Mouse (Mus musculus) heart, adult 9 months (tissue): Measurements from ENCODE around the gene Ciita.
A peak's percentile ranks its signal among the peaks of the same experiment; 100 is the strongest.

Source experiments
- DNase-seq, 2 experiments: peaks; one replicate each; pipeline ENCODE4 v3.0.0; 2022; ENCODE audit warnings: low spot score in 2 of 2

Gene Ciita

DNA sequence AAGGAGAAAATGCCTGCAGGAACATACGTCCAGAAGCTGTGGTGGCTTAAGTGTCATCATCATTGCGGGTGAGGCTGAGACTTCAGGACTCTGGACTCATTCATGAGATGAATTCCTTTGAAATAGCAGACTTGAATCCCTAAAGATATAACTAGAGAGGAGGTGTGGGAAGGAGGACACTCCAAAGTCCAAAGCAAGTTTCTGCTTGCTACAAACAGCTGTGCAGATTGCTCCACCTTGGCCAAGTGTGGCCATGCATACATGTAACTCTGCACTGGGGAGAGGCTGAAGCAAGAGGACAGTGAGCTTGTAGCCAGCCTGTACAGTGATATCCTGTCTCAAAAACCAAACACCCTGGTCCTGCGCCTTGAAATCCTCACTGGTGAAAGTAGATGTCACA, 7.9 kb upstream of the Ciita start:
- no peak for DNase-seq

- DNase-seq = no peak
Observed at GRCm38 (mm10) chr16:10474956-10475355, 4.9 kb upstream of the Ciita start.

GRCm38 (mm10) chr16:10475919-10476318, 3.9 kb upstream of the Ciita start:
- no peak for DNase-seq

DNA sequence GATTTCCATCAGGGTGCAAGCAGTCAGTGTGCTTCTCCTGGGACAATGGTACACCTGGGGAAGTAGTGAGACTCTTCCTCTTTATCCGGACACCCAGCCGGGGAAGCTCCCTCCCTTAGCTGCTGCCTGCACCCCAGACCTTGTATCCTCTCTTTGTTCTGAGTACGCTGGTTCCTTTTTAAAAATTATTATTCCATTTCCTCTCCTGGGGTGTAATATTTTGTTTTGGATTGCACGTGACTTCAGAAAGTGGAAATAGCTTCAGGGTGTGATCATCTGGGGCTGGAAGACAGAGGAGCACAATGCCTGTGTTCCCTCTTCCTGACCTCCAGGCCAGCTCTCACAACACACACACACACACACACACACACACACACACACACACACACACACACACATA, 2.5 kb downstream of the Ciita start:
- DNase-seq = peak in 1 of 2 experiments; percentile 32

- no peak for DNase-seq
Observed at GRCm38 (mm10) chr16:10486993-10487392, 7.1 kb downstream of the Ciita start.

DNA sequence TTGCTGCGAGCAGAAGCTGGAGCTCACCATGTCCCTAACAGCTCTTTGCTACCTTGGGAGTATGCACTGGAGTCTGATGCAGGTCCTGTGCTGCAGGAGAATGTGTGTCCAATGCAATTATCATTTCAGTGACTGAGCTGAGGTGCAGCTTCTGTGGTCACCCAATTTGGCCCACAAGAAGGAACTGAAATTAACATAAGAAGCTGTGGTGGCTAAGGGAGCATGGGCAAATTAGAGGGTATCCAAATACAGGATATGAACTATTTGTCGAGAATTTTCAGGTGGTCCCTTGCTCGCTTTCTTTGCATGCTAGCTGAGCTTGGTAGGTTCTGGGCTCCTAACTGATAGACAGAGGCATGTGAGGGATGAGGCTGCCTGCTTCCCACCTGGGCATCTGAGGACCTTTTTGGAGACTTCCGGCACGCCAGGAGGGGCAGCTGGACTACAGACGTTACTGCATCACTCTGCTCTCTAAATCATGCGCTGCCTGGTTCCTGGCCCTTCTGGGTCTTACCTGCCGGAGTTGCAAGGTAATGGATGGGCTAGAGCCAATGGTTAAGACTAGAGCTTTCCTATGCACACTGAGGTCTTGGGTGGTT, 8.1 kb downstream of the Ciita start:
- no peak for DNase-seq

DNA sequence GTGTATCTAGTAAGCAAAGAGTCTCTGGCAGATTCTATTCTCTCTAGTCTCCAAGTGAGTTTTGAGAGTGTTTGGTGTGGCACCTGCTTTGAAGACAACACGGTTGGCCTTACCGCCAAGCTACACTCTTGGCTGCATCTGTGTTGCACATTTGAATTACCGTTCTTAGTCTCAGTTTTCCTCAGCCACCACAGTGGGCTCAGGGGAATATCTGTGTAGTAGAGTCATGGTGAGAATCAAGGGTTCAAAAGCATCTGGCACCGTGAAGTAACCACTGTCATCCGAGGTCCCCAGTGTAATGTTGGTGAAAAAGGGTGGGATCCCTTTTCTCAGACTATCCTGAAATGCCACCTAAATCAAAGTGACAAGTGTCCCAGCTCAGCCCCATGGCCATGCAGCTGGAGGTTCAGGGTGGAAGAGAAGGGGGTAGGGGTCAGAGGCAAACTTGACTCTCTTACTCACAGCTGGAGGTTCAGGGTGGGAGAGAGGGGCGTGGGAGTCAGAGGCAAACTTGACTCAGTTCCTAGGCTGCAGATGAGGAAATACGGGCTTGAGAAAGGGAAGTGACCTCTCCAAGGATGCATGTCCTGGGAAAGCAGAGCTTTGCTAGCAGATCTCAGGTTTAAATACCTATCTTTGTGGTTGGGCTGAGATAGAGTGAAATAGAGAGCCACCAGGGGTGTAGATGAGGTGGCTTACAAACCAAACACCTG, 9.1 kb downstream of the Ciita start:
- DNase-seq = no peak

GRCm38 (mm10) chr16:10489483-10489882, 9.6 kb downstream of the Ciita start:
- DNase-seq = no peak

DNA sequence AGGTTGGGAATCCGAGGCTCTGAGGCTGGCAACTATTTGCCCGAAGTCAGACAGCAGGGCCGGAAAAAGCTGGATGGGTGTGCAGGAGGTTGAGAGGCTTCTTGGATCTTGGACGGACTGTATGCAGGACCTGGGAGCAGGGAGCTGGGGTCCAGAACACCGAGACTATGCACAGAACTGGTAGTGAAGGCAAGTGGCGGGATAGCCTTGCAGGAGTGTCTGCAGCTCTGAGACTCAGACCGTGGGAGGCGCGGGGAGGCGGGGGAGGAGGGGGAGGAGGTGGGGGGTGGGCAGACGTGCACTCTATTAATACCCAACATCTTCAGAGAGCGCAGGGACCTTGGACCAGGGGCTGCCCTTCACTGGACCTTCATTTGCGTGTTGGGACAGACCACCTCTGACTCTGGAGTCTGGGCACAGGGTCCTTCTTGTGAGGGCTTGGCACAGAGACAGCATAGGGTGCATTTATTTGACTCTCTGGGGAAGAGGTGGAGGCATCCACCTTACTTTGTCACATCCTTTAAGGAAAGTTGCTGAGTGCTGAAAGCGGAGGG, 10.1 kb downstream of the Ciita start:
- DNase-seq = no peak

DNA sequence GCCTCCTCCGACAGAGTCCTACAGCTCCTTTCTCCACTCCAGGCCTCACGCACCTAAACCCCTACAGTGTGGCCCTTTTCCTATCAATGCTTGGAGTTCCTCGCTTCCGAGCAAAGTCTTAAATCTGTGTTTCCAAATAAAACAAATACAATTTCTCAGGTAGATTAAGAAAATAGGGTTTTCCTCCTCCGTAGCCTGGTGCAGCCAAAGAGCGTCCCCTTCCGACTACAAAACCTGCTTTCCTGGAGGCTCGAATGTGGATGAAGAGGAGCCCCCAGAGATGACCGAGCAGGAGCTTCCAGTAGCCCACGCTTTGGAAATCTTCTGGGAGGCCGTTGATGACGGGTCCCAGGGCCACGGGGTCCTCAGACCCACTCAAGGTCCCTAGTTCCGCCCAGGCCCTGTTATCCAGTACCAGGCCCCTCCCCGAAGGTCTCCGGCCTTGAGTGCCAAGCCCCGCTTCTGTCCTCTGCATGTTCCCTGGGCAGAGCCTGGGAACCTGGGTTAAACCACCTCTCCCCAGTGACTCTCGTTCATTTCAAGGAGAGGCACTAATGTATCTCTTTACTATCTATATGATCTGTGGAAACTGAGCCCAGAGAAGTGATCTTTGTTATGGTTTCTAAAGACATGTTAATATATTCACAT, 10.8 kb downstream of the Ciita start:
- no peak for DNase-seq

DNA sequence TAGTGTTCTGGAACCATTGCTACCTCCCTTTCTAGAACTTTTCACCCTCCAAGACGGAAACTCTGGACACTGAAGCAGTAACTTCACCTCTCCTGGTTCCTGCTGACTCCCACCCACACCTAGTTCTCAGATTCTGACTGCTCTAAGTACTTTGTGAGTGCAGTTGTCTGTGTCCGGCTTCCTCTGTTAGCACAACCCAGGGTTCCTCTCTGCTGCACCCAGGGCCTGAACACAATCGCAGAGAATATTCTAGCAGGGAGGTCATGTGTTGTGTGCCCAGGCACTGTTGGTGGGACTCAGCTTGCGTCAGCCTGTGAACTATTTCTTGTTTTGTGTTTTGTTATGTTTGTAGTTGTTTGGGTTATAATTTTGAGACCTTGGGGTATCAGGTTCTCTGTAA, 11.9 kb downstream of the Ciita start:
- DNase-seq = no peak

DNA sequence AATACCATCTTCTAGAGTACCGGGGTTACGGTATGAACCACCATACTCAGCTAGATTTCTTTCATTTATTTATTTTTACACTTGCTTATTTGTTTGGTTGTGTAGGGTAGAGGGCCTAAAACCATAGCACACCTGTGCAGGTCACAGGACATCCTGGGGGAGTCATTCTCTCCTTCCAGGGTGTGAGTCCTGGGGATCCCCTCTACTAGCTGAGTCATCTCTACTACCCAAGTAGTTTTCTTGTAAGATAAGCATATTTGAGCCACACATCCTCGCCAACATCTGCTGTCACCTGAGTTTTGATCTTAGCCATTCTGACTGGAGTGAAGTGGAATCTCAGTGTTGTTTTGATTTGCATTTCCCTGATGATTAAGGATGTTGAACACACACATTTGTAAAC, 12.7 kb downstream of the Ciita start:
- DNase-seq = no peak

GRCm38 (mm10) chr16:10495824-10496298, 16.0 kb downstream of the Ciita start:
- no peak for DNase-seq

- DNase-seq = no peak
Observed at GRCm38 (mm10) chr16:10498096-10498602, 18.3 kb downstream of the Ciita start.

DNA sequence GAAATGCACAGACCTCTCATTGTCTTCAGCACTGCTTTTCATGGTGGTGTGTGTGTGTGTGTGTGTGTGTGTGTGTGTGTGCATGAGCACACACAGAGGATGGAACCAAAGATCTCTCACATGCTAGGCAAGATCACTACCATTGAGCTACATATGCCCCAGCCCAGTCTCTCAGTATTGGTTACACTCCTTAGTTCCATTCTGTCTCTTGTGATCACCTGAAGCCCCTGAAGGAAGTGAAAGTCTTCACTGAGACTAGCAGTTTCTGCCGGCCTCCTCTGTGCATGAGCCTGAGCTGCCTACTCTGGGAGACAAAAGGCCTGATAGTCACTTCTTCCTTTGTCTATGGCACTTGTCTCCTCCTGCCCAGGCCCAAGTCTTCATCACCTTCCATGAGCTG, 19.3 kb downstream of the Ciita start:
- no peak for DNase-seq

- no peak for DNase-seq
Observed at GRCm38 (mm10) chr16:10501865-10502264, 22.0 kb downstream of the Ciita start.

DNA sequence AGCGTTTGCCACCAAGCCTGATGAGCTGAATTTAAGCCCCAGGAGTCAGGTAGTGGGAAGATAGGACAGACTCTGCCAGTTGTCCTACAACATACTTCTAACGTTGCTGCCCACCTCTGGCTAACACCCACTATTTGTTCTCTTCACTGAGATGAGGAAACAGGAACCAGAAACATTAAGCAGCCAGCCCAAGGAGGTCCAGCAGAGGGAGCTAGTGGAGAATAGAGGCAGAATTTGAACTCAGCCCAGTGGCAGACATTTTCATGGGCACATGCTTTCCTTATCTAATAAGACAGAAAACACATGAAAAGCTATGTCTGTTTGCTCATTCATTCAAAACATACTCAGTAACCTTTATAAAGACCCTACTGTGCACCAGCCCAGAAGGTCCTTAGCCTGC, 23.2 kb downstream of the Ciita start:
- DNase-seq = no peak

GRCm38 (mm10) chr16:10507445-10507844, 27.6 kb downstream of the Ciita start:
- DNase-seq = no peak

DNA sequence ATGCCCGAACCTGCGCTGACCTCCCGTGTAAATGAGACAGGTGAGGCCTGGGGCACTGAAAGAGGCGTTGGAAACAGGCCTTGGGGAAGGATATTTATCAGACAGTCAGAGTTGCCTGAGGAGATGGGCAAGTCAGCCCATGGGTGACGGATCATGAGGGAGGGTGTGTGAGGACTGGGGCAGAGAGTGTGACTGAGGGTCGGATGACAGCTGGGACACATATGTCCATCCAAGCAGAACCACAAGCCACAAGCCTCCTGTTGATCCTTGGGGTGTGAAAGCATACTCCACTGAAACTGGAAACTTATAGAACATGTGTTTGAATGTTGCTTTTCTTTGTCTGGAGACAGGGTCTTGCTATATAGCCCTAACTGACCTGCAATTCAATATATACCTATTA, 28.8 kb downstream of the Ciita start:
- no peak for DNase-seq

GRCm38 (mm10) chr16:10510477-10511133, 30.7 kb downstream of the Ciita start:
- DNase-seq = peak in 1 of 2 experiments; percentile 21

- no peak for DNase-seq
Observed at GRCm38 (mm10) chr16:10511134-10511520, 31.3 kb downstream of the Ciita start.

- no peak for DNase-seq
Observed at GRCm38 (mm10) chr16:10515953-10516572, 36.2 kb downstream of the Ciita start.
